Mouse (Mus musculus) adrenal gland, postnatal 4 days (tissue): Measurements from ENCODE around the gene E030018B13Rik. TPM values are rescaled to one million over a fixed set of nuclear protein-coding genes. Genes with fewer than 3 reads are reported as not detected.

Experiments used
- DNase-seq, 2 experiments: peaks; one replicate each; pipeline ENCODE4 v3.0.0; 2021 to 2022; ENCODE audit warnings: low spot score in 2 of 2, mixed read lengths in 2 of 2
- total RNA-seq, 2 experiments: library from RNA; stranded (reverse); gene quantifications; 2 replicates each; pipeline ENCODE4 v1.2.3; 2021

E030018B13Rik gene
- total RNA-seq, 2 experiments from 2014 or later = not detected

- DNase-seq = no peak
Observed at GRCm38 (mm10) chr7:63964121-63964520, 47.5 kb downstream of the E030018B13Rik start.

- DNase-seq = no peak
Observed at GRCm38 (mm10) chr7:63965135-63965534, 48.5 kb downstream of the E030018B13Rik start.

- DNase-seq = no peak
Observed at GRCm38 (mm10) chr7:63965635-63966418, 49.2 kb downstream of the E030018B13Rik start.

GRCm38 (mm10) chr7:63969941-63970340, 53.3 kb downstream of the E030018B13Rik start:
- no peak for DNase-seq

Other genes with a start within 250 kb of the E030018B13Rik start
- 10 to 100 TPM; 70.9 to 77.5 TPM for gene Klf13, start 22.1 kb downstream of the E030018B13Rik start, total RNA-seq
- not detected for gene Trpm1, start 237.0 kb downstream of the E030018B13Rik start, total RNA-seq